Mouse (Mus musculus): ENCODE results near the gene Fam107b. TPM values are rescaled to one million over a fixed set of nuclear protein-coding genes. Genes with fewer than 3 reads are reported as not detected.

The Fam107b gene
- polyA plus RNA-seq, 1 experiment from 2014 or later = 34.4 TPM

DNA sequence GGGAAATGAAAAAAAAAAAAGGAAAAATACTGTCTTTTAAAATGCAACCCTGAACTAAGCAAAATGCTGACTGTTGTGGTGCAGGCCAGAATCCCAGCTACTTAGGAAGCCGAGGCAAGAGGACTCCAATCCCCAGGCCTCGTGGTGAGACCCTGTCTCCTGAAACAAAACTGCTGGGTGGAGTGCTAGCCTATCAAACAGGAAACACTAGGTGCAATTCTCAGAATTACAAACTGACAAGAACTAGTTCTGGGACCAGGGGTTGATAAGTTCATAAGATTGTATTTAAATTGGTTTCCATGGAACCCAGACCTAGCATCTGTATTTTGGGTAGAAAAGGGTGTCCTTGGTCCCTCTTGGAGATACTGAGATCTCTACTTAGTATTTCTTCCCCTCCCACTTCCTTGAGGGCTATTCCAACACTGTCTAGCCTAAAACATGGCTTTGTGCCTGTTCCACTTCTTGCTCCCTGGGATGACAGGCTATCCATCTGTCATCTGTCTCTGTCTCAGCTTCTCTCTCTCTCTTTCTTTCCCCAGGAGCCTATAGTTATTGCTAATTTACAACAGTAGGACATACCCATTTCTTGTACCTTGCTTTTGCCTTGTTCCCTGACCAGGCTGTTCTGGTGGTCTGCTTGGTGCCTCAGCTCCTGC, 24.5 kb downstream of the Fam107b start:
- Histone ChIP-seq H3K27me3 (ENCODE audit: control insufficient read depth, insufficient read depth, low read length) (no peaks in the 10 kb centered on the region), H3K4me3 (ENCODE audit: low read length) (no peak overlapping the region), H3K27ac (ENCODE audit: low read length) (no peak overlapping the region), H3K9me3 (replicated peaks; ENCODE audit: control insufficient read depth, low read length) (peaks cover 2% of the 10 kb centered on the region; the same call in 1 of the 2 replicates), H3K9ac (ENCODE audit: low read length) (no peak overlapping the region), H3K4me1 (ENCODE audit: control insufficient read depth, insufficient read depth, low read length) (no peaks in the 10 kb centered on the region), H3K4me2 (ENCODE audit: low read depth, low read length) (no peak overlapping the region), H3K36me3 (ENCODE audit: control insufficient read depth, insufficient read depth) (no peaks in the 10 kb centered on the region)
- no peak for ATAC-seq (replicated peaks; ENCODE audit: extremely low read depth, insufficient read depth, low FRiP score)
- WGBS = 53% methylated on average over 2 of the region's 2 CpGs

DNA sequence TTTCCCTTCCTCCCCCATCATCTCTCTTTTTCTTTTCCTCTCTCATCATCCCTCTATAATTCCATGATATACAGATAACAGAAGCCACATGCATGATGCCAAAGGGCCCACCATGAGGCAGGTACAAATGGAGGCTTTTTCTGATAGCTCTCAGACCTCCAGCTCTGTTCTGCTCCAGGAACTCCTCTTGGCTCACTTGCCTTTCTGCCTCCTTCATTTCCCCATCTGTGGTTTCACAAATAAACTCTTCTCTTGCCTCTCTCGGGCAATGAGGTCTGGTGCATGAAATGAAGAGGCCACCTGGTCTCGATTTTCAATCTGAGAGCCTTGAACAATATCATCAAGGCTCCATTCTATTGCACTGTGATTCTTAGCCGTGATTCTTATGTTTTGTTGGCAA, 30.1 kb downstream of the Fam107b start:
- Histone ChIP-seq H3K27me3 (ENCODE audit: control insufficient read depth, insufficient read depth, low read length) (no peaks in the 10 kb centered on the region), H3K4me1 (ENCODE audit: control insufficient read depth, insufficient read depth, low read length) (no peaks in the 10 kb centered on the region), H3K27ac (ENCODE audit: low read length) (no peak overlapping the region), H3K9me3 (replicated peaks; ENCODE audit: control insufficient read depth, low read length) (peaks cover 2% of the 10 kb centered on the region; the same call in 1 of the 2 replicates), H3K9ac (ENCODE audit: low read length) (no peak overlapping the region), H3K4me3 (ENCODE audit: low read length) (no peak overlapping the region), H3K36me3 (ENCODE audit: control insufficient read depth, insufficient read depth) (no peaks in the 10 kb centered on the region), H3K4me2 (ENCODE audit: low read depth, low read length) (no peak overlapping the region)
- 55% methylated on average over 3 of the region's 3 CpGs for WGBS
- ATAC-seq (replicated peaks; ENCODE audit: extremely low read depth, insufficient read depth, low FRiP score) = no peak

DNA sequence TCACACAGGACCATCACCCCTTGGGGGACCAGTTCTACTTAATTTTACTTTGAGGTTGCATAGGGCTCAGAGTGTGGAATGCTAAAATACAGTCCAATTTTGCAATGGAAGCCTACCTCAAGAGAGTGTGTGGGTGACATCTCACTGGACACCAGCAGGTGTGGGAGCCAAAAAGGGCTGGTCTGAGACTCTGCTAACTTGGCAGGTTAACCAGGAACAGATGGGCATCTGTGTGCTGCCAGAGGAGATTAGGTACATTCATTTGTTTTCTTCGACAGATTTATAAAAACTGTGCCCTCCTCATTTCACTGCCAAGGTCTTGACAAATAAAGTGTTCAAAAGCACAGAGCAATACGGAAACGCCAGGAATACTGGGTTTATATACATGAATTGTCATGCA, 32.3 kb downstream of the Fam107b start:
- H3K27ac ChIP-seq (ENCODE audit: low read length) = no peak overlapping the region

DNA sequence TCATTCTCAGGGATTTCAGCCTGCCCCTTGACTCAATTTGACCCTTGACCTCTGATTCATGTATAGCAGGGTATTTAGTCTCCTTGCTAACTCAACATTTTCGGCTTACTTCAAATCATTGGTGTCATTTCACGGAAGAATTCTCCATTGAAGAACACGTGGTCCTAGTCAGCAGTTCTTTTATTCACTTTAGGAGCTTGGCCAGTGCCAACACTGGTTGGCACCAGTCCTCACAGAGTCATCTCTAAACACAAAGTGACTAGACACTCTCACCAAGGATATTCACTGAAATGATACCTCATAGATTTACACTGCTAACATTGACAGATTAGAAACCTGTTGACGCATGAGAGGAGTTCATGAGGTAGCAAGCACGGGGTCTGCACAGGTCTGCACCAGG, 32.9 kb downstream of the Fam107b start:
- no peak overlapping the region for H3K4me2 ChIP-seq (ENCODE audit: low read depth, low read length)
- H3K4me1 ChIP-seq (ENCODE audit: control insufficient read depth, insufficient read depth, low read length) = no peaks in the 10 kb centered on the region
- WGBS = 80% methylated on average over 5 of the region's 5 CpGs
- no peaks in the 10 kb centered on the region for H3K36me3 ChIP-seq (ENCODE audit: control insufficient read depth, insufficient read depth)
- no peak for ATAC-seq (replicated peaks; ENCODE audit: extremely low read depth, insufficient read depth, low FRiP score)
- no peaks in the 10 kb centered on the region for H3K27me3 ChIP-seq (ENCODE audit: control insufficient read depth, insufficient read depth, low read length)
- H3K27ac ChIP-seq (ENCODE audit: low read length) = no peak overlapping the region
- no peak overlapping the region for H3K4me3 ChIP-seq (ENCODE audit: low read length)
- no peaks in the 10 kb centered on the region for H3K9me3 ChIP-seq (replicated peaks; ENCODE audit: control insufficient read depth, low read length)
- no peak overlapping the region for H3K9ac ChIP-seq (ENCODE audit: low read length)

More for the DNA sequence above, 32.3 kb downstream of the Fam107b start:
- H3K4me2 ChIP-seq (ENCODE audit: low read depth, low read length) = no peak overlapping the region
- no peaks in the 10 kb centered on the region for H3K36me3 ChIP-seq (ENCODE audit: control insufficient read depth, insufficient read depth)
- H3K9me3 ChIP-seq (replicated peaks; ENCODE audit: control insufficient read depth, low read length) = no peaks in the 10 kb centered on the region
- 84% methylated on average over 3 of the region's 3 CpGs for WGBS
- H3K27me3 ChIP-seq (ENCODE audit: control insufficient read depth, insufficient read depth, low read length) = no peaks in the 10 kb centered on the region
- H3K4me3 ChIP-seq (ENCODE audit: low read length) = no peak overlapping the region
- H3K4me1 ChIP-seq (ENCODE audit: control insufficient read depth, insufficient read depth, low read length) = no peaks in the 10 kb centered on the region
- ATAC-seq (replicated peaks; ENCODE audit: extremely low read depth, insufficient read depth, low FRiP score) = no peak
- no peak overlapping the region for H3K9ac ChIP-seq (ENCODE audit: low read length)

DNA sequence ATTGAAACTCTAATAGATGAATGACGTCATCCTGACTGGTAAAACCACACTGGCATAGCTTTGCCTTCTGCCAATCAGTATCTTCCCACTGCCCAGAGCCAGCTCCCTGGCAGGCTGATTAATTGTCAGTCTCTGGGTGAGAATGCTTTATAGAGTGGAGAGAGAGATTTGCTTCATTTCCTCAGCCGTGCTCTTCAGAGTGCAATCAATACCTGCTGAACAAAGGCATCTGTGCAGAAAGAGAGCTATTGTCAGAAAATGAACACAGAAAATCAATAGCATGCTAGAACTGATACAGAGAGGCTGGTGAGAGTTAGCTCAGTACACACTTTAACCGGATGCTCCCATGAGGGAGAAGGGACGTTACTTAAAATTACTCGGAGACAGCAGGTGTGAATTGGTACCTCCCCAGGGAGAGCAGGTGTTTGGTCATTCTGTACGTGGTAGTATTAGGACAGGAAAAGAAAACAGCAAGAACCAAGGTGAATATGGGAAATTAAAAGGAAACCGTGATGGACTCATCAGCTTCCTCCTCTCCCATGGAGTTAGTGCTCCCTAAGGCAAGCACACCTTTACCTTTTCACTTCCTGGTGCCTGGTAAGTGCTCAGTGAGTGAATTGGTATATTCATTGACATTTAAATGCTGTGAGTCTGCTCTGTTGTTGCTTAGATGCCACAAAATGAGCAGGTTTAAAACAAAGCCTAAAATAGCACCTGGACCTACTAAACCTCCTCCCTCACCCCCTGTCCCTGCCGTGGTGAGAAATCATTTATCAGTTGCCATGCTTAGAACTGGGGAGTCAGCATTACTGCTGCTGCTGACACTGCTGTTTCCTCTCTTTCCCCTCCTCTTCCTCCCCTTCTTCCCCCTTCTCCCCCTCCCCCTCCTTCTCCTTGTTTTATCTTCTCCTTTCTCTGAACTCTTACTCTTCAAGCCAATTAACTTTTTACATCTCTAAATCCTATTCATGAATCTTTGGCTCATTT, 38.9 kb downstream of the Fam107b start:
- Histone ChIP-seq H3K4me3 (ENCODE audit: low read length) (no peak overlapping the region), H3K9ac (ENCODE audit: low read length) (no peak overlapping the region), H3K9me3 (replicated peaks; ENCODE audit: control insufficient read depth, low read length) (no peaks in the 10 kb centered on the region), H3K27me3 (ENCODE audit: control insufficient read depth, insufficient read depth, low read length) (no peaks in the 10 kb centered on the region), H3K27ac (ENCODE audit: low read length) (no peak overlapping the region), H3K4me1 (ENCODE audit: control insufficient read depth, insufficient read depth, low read length) (no peaks in the 10 kb centered on the region), H3K36me3 (ENCODE audit: control insufficient read depth, insufficient read depth) (no peaks in the 10 kb centered on the region), H3K4me2 (ENCODE audit: low read depth, low read length) (no peak overlapping the region)
- WGBS = 55% methylated on average over 8 of the region's 8 CpGs
- ATAC-seq (replicated peaks; ENCODE audit: extremely low read depth, insufficient read depth, low FRiP score) = no peak

DNA sequence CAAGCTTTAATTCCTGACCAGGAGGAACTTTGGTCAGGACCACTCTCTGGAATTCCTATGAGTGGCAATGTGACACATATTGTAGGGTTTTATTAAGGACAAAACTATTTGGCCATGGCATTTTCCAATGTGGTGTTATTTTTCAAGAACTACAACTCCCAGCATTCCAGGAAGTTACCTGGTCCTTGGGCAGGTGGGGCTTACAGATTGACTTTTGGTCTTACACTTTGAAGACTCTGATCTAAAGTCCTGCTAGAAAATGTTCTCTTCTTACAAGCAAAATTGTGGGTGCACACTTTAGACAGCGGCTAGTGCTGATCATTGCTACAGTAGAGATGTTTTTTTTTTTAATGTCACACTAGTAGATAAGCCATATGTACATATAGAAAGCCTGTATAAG, 48.2 kb downstream of the Fam107b start:
- Histone ChIP-seq H3K9me3 (replicated peaks; ENCODE audit: control insufficient read depth, low read length) (no peaks in the 10 kb centered on the region), H3K9ac (ENCODE audit: low read length) (no peak overlapping the region), H3K36me3 (ENCODE audit: control insufficient read depth, insufficient read depth) (no peaks in the 10 kb centered on the region), H3K27me3 (ENCODE audit: control insufficient read depth, insufficient read depth, low read length) (no peaks in the 10 kb centered on the region), H3K27ac (ENCODE audit: low read length) (no peak overlapping the region), H3K4me3 (ENCODE audit: low read length) (no peak overlapping the region), H3K4me1 (ENCODE audit: control insufficient read depth, insufficient read depth, low read length) (no peaks in the 10 kb centered on the region), H3K4me2 (ENCODE audit: low read depth, low read length) (no peak overlapping the region)
- no peak for ATAC-seq (replicated peaks; ENCODE audit: extremely low read depth, insufficient read depth, low FRiP score)
- 80% methylated on average over 1 of the region's 1 CpGs for WGBS

DNA sequence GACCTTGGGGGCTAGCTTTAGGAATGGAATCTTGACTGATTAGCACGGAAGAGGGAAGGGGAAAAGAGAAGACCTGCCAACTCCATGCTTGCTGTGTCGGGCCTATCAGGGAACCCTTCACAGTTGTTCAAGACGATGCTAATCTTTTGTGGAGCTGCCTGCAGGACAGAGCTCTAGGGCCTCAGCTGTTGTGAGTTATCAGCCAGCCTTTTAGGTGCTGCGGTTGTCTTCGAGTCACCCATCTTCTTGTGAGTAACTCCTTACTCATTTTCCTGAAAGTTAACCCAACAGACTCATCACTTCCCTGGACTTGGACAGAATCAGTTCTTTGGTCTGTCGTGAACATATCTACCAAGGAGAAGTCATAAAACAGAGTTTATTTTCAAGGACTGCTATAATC, 51.3 kb downstream of the Fam107b start:
- Histone ChIP-seq H3K27me3 (ENCODE audit: control insufficient read depth, insufficient read depth, low read length) (no peaks in the 10 kb centered on the region), H3K9me3 (replicated peaks; ENCODE audit: control insufficient read depth, low read length) (no peaks in the 10 kb centered on the region), H3K4me3 (ENCODE audit: low read length) (no peak overlapping the region), H3K4me1 (ENCODE audit: control insufficient read depth, insufficient read depth, low read length) (no peaks in the 10 kb centered on the region), H3K9ac (ENCODE audit: low read length) (no peak overlapping the region), H3K36me3 (ENCODE audit: control insufficient read depth, insufficient read depth) (no peaks in the 10 kb centered on the region), H3K4me2 (ENCODE audit: low read depth, low read length) (no peak overlapping the region), H3K27ac (ENCODE audit: low read length) (no peak overlapping the region)
- WGBS = 67% methylated on average over 6 of the region's 6 CpGs
- no peak for ATAC-seq (replicated peaks; ENCODE audit: extremely low read depth, insufficient read depth, low FRiP score)

DNA sequence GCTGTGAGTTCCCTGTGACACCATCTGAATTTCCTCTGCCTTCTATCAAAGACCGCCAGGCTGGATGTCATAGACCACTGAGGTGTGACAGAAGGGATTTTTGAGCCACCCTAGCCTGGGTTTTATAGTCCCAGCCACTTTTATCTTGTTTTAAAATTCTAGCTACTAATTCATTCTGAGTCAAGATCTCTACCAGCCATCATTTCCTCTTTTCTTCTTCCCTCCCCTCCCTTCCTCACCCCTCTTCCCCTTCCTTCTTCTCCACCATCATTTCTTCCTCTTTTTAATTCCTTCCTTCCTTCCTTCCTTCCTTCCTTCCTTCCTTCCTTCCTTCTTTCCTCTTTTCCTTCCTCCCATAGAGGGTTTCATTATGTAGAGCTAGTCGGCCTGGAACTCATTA, 51.9 kb downstream of the Fam107b start:
- Histone ChIP-seq H3K4me3 (ENCODE audit: low read length) (no peak overlapping the region), H3K27ac (ENCODE audit: low read length) (no peak overlapping the region), H3K27me3 (ENCODE audit: control insufficient read depth, insufficient read depth, low read length) (no peaks in the 10 kb centered on the region), H3K36me3 (ENCODE audit: control insufficient read depth, insufficient read depth) (no peaks in the 10 kb centered on the region), H3K9ac (ENCODE audit: low read length) (no peak overlapping the region), H3K4me2 (ENCODE audit: low read depth, low read length) (no peak overlapping the region), H3K4me1 (ENCODE audit: control insufficient read depth, insufficient read depth, low read length) (no peaks in the 10 kb centered on the region), H3K9me3 (replicated peaks; ENCODE audit: control insufficient read depth, low read length) (no peaks in the 10 kb centered on the region)
- WGBS = 88% methylated on average over 2 of the region's 2 CpGs
- no peak for ATAC-seq (replicated peaks; ENCODE audit: extremely low read depth, insufficient read depth, low FRiP score)
